Mouse (Mus musculus) stomach, postnatal 0 days (tissue): ENCODE measurements around the gene Praf2.
"Not testable (repeated sequence)": the region's sequence is repeated elsewhere in the genome, so short reads cannot be mapped to it uniquely, and the experiment has no call there.

Experiments used
- CTCF ChIP-seq: IDR thresholded peaks from 2 replicates; pipeline ENCODE4 v1.5.1; 2016; ENCODE audit warnings: antibody characterized with exemption, low read depth, mild to moderate bottlenecking, moderate library complexity
- EP300 ChIP-seq: optimal IDR thresholded peaks from 2 replicates; pipeline ENCODE3; 2016; ENCODE audit warnings: antibody characterized with exemption

GRCm38 (mm10) chrX:7716058-7716457 is 12.2 kb upstream of the Praf2 start:
- TF ChIP-seq EP300: not testable (repeated sequence)
- TF ChIP-seq CTCF: peak; percentile 38
